Mouse (Mus musculus): ENCODE measurements around the gene Plpp3. TPM values are rescaled to one million over a fixed set of nuclear protein-coding genes. Genes with fewer than 3 reads are reported as not detected.

The Plpp3 gene
- polyA plus RNA-seq, 1 experiment = 142 TPM

GRCm38 (mm10) chr4:105219316-105219715 is 62.2 kb downstream of the Plpp3 start:
- no peak for DNase-seq (ENCODE audit: low read depth)

GRCm38 (mm10) chr4:105220849-105221248 is 63.7 kb downstream of the Plpp3 start:
- no peak for DNase-seq (ENCODE audit: low read depth)

GRCm38 (mm10) chr4:105221256-105221840 is 64.2 kb downstream of the Plpp3 start:
- DNase-seq (ENCODE audit: low read depth) = no peak

GRCm38 (mm10) chr4:105223101-105223924 is 66.2 kb downstream of the Plpp3 start:
- DNase-seq (ENCODE audit: low read depth) = no peak

GRCm38 (mm10) chr4:105223925-105224300 is 66.8 kb downstream of the Plpp3 start:
- DNase-seq (ENCODE audit: low read depth) = no peak

- DNase-seq (ENCODE audit: low read depth) = no peak
These were observed 68.4 kb downstream of the Plpp3 start for GRCm38 (mm10) chr4:105225512-105225911.

GRCm38 (mm10) chr4:105226351-105226750 is 69.2 kb downstream of the Plpp3 start:
- no peak for DNase-seq (ENCODE audit: low read depth)

GRCm38 (mm10) chr4:105230127-105230526 is 73.0 kb downstream of the Plpp3 start:
- no peak for DNase-seq (ENCODE audit: low read depth)

GRCm38 (mm10) chr4:105240233-105240632 is 83.1 kb downstream of the Plpp3 start:
- DNase-seq (ENCODE audit: low read depth) = no peak

GRCm38 (mm10) chr4:105244931-105245330 is 87.8 kb downstream of the Plpp3 start:
- DNase-seq (ENCODE audit: low read depth) = no peak

GRCm38 (mm10) chr4:105245479-105245944 is 88.4 kb downstream of the Plpp3 start:
- DNase-seq (ENCODE audit: low read depth) = no peak

- no peak for DNase-seq (ENCODE audit: low read depth)
These were observed 89.2 kb downstream of the Plpp3 start for GRCm38 (mm10) chr4:105246331-105246730.

- DNase-seq (ENCODE audit: low read depth) = no peak
These were observed 91.0 kb downstream of the Plpp3 start for GRCm38 (mm10) chr4:105248161-105248560.

GRCm38 (mm10) chr4:105249283-105249682 is 92.1 kb downstream of the Plpp3 start:
- no peak for DNase-seq (ENCODE audit: low read depth)

GRCm38 (mm10) chr4:105250946-105251345 is 93.8 kb downstream of the Plpp3 start:
- no peak for DNase-seq (ENCODE audit: low read depth)

- no peak for DNase-seq (ENCODE audit: low read depth)
These were observed 94.9 kb downstream of the Plpp3 start for GRCm38 (mm10) chr4:105252044-105252443.

- DNase-seq (ENCODE audit: low read depth) = no peak
These were observed 95.5 kb downstream of the Plpp3 start for GRCm38 (mm10) chr4:105252571-105253200.

GRCm38 (mm10) chr4:105253453-105254341 is 96.5 kb downstream of the Plpp3 start:
- no peak for DNase-seq (ENCODE audit: low read depth)

GRCm38 (mm10) chr4:105254365-105254764 is 97.2 kb downstream of the Plpp3 start:
- no peak for DNase-seq (ENCODE audit: low read depth)

GRCm38 (mm10) chr4:105255185-105255584 is 98.0 kb downstream of the Plpp3 start:
- DNase-seq (ENCODE audit: low read depth) = no peak

- no peak for DNase-seq (ENCODE audit: low read depth)
These were observed 100.8 kb downstream of the Plpp3 start for GRCm38 (mm10) chr4:105257667-105258560.

Measured in gonadal fat pad, adult 2 months (tissue).